Mouse (Mus musculus) ES-Bruce4 (cell line): ENCODE results near the gene Cd6. TPM values are rescaled to one million over a fixed set of nuclear protein-coding genes. Genes with fewer than 3 reads are reported as not detected.

ENCODE experiments used
- H3K27ac ChIP-seq: 2 replicates; pipeline ENCODE4 v1.5.1; 2012; ENCODE audit warnings: low read length, inconsistent platforms; ENCODE audit not compliant: insufficient read depth
- H3K27me3 ChIP-seq: 2 replicates; pipeline ENCODE4 v1.6.1; 2012; ENCODE audit warnings: mild to moderate bottlenecking, low read length, inconsistent platforms; ENCODE audit not compliant: control insufficient read depth, poor library complexity, insufficient read depth, severe bottlenecking
- H3K36me3 ChIP-seq: 2 replicates; pipeline ENCODE4 v1.6.1; 2012; ENCODE audit warnings: inconsistent platforms, mild to moderate bottlenecking, low read length, moderate library complexity; ENCODE audit not compliant: control insufficient read depth, poor library complexity, insufficient read depth, severe bottlenecking
- H3K4me1 ChIP-seq: one replicate; pipeline ENCODE4 v1.8.1; 2011; ENCODE audit warnings: low read length; ENCODE audit not compliant: control insufficient read depth, insufficient read depth
- H3K4me3 ChIP-seq: 2 replicates; pipeline ENCODE4 v1.5.1; 2011; ENCODE audit warnings: low read depth, mild to moderate bottlenecking, low read length
- H3K9ac ChIP-seq: 2 replicates; pipeline ENCODE4 v1.6.1; 2012; ENCODE audit warnings: low read depth, mild to moderate bottlenecking, inconsistent platforms; ENCODE audit not compliant: poor library complexity, severe bottlenecking
- H3K9me3 ChIP-seq: replicated peaks from 2 replicates; pipeline ENCODE4 v1.6.1; 2012; ENCODE audit warnings: mild to moderate bottlenecking, low read length, inconsistent platforms; ENCODE audit not compliant: control insufficient read depth, poor library complexity, insufficient read depth, severe bottlenecking
- CTCF ChIP-seq: IDR thresholded peaks from one replicate; pipeline ENCODE4 v1.8.1; 2011; ENCODE audit warnings: low read depth, low read length
- EP300 ChIP-seq: IDR thresholded peaks from 2 replicates; pipeline ENCODE4 v1.6.1; 2011; ENCODE audit warnings: low read depth, low read length; ENCODE audit not compliant: insufficient read depth
- POLR2A ChIP-seq: IDR thresholded peaks from one replicate; pipeline ENCODE4 v1.8.1; 2011; ENCODE audit warnings: low read length; ENCODE audit not compliant: insufficient read depth
- polyA plus RNA-seq: library from polyadenylated mRNA; stranded (reverse); fragments of >200 nt; gene quantifications from 2 replicates; pipeline ENCODE4 v1.2.4, GENCODE M21; 2011; ENCODE audit warnings: low read depth; ENCODE audit not compliant: missing spikeins, insufficient read depth, insufficient read length

Gene Cd6
- polyA plus RNA-seq, 1 experiment = not detected

DNA sequence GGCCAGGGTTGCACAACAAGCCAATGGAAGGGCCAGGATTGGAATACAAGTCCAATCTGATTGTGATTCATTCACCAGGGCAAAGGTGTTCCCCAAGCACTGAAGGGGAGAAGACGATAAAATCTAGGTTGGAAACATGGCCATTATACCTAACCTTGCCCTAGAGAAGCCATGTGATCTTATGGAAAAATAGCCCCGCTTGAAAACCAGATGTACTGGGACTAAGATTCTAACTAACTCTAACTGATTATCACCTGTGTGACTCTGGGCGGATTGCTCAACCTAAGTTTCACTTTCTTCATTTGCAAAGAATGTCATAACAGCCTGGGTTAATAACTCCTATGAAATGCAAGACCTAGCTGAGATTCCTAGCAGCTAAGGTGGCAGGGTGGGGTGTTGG lies 25.6 kb upstream of the Cd6 start:
- H3K27ac ChIP-seq = no peak overlapping the region
- H3K4me3 ChIP-seq = no peak overlapping the region
- H3K9me3 ChIP-seq = no peaks in the 10 kb centered on the region
- TF ChIP-seq EP300 (no peak), CTCF (no peak)
- H3K27me3 ChIP-seq = no peaks in the 10 kb centered on the region
- H3K4me1 ChIP-seq = no peaks in the 10 kb centered on the region
- no peaks in the 10 kb centered on the region for H3K36me3 ChIP-seq
- H3K9ac ChIP-seq = no peak overlapping the region

DNA sequence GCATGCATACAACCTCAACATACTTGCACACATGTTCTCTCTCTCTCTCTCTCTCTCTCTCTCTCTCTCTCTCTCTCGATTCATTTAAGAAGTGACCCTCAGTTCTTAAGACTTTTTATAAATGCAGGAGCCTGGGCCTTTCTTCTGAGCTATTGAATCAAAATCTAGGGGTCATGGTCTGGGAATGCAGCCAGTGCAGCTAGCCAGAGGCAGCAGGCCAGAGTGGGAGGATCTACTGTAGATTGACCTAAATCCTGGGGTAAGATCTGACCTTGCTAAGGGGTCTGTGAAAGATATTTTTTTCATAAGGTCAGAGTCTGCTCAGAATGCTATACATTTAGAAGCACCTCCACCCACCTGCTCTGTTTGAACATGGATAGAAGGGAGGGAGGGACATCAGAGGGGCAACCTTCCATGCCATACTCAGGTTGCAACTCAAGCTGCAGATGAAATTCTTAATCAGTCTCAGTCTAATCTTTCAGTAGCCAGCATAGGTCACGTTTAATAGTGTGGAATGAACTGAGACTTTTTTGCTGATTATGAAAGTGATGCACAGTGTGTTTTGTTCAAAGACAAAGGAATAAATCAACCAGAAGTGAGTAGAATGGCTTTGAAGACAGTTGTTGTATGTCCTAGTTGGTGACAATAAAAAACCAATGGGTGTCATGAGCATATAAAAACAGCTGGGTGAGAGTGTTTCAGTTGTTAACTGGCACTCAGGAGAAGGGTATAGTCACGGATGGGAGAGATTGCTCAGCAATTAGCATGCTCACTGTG lies 17.6 kb upstream of the Cd6 start:
- no peak overlapping the region for H3K4me3 ChIP-seq
- no peak overlapping the region for H3K27ac ChIP-seq
- no peaks in the 10 kb centered on the region for H3K36me3 ChIP-seq
- TF ChIP-seq POLR2A (no peak), CTCF (no peak), EP300 (no peak)
- no peaks in the 10 kb centered on the region for H3K9me3 ChIP-seq
- no peak overlapping the region for H3K9ac ChIP-seq
- no peaks in the 10 kb centered on the region for H3K4me1 ChIP-seq
- H3K27me3 ChIP-seq = no peaks in the 10 kb centered on the region

- H3K4me1 ChIP-seq = no peaks in the 10 kb centered on the region
- H3K27ac ChIP-seq = no peak overlapping the region
- H3K4me3 ChIP-seq = no peak overlapping the region
- no peaks in the 10 kb centered on the region for H3K27me3 ChIP-seq
- no peaks in the 10 kb centered on the region for H3K36me3 ChIP-seq
- no peaks in the 10 kb centered on the region for H3K9me3 ChIP-seq
- TF ChIP-seq POLR2A (no peak), EP300 (no peak), CTCF (no peak)
- no peak overlapping the region for H3K9ac ChIP-seq
Observed at GRCm38 (mm10) chr19:10846150-10846549, 16.3 kb upstream of the Cd6 start.

- no peak for TF ChIP-seq EP300
- no peak for TF ChIP-seq POLR2A
- no peak for TF ChIP-seq CTCF
- Histone ChIP-seq H3K27ac (no peak overlapping the region), H3K4me3 (no peak overlapping the region), H3K9me3 (no peaks in the 10 kb centered on the region), H3K9ac (no peak overlapping the region), H3K36me3 (no peaks in the 10 kb centered on the region), H3K4me1 (no peaks in the 10 kb centered on the region), H3K27me3 (no peaks in the 10 kb centered on the region)
Observed at GRCm38 (mm10) chr19:10845454-10845853, 15.6 kb upstream of the Cd6 start.

- Histone ChIP-seq H3K9me3 (no peaks in the 10 kb centered on the region), H3K36me3 (no peaks in the 10 kb centered on the region), H3K27ac (no peak overlapping the region), H3K9ac (no peak overlapping the region), H3K4me3 (no peak overlapping the region), H3K4me1 (no peaks in the 10 kb centered on the region), H3K27me3 (no peaks in the 10 kb centered on the region)
- TF ChIP-seq EP300 (no peak), CTCF (no peak), POLR2A (no peak)
Observed at GRCm38 (mm10) chr19:10844206-10844605, 14.3 kb upstream of the Cd6 start.

GRCm38 (mm10) chr19:10842914-10843313 lies 13.1 kb upstream of the Cd6 start:
- H3K4me1 ChIP-seq = no peaks in the 10 kb centered on the region
- TF ChIP-seq POLR2A (no peak), EP300 (no peak), CTCF (no peak)
- no peak overlapping the region; the same call in 1 of the 2 replicates for H3K4me3 ChIP-seq
- H3K27ac ChIP-seq = no peak overlapping the region
- no peak overlapping the region for H3K9ac ChIP-seq
- no peaks in the 10 kb centered on the region for H3K27me3 ChIP-seq
- H3K9me3 ChIP-seq = no peaks in the 10 kb centered on the region
- H3K36me3 ChIP-seq = no peaks in the 10 kb centered on the region
